In genomic region chr4:144972948-144973720, GRCm38 (mm10) we compare ENCODE assay signal across 11 mouse cellular contexts.
DNase-seq lines count a peak whose midpoint lies in the region; ATAC-seq and TF ChIP-seq lines count a peak whose summit lies in the region.
"Had no signal": no experiment of that assay in that cellular context is flagged by ENCODE, and none has a peak within 500 bp of the region (broad histone marks: within the 10 kb centered on the region; RNA-seq: fewer than 3 reads in every experiment).

No protein-coding gene starts in this region.

- peaks cover 28% of the 10 kb centered on the region for H3K4me1 ChIP-seq in kidney, adult 2 months (ENCODE audit: control insufficient read depth, insufficient read depth, low read length)
- peaks cover 26% of the 10 kb centered on the region for H3K4me1 ChIP-seq in kidney, embryonic 15.5 days
- H3K4me1 ChIP-seq in midbrain, embryonic 10.5 days = peaks cover 16% of the 10 kb centered on the region

- 43% methylated on average over 6 of the region's 6 CpGs for WGBS in kidney, adult 2 months
- 89% methylated on average over 6 of the region's 6 CpGs for WGBS in kidney, embryonic 15.5 days
- WGBS in midbrain, embryonic 10.5 days = 91% methylated on average over 6 of the region's 6 CpGs

- H3K4me2 ChIP-seq in kidney, embryonic 15.5 days = no peak overlapping the region
- H3K4me2 ChIP-seq: lung, embryonic 15.5 days; neural tube, embryonic 13.5 days had no signal

- H3K4me3 ChIP-seq in kidney, adult 2 months (ENCODE audit: insufficient read depth, low read depth, low read length) = no peak overlapping the region
- H3K4me3 ChIP-seq in kidney, embryonic 15.5 days (replicated peaks) = no peak overlapping the region
- H3K4me3 ChIP-seq in midbrain, embryonic 10.5 days = no peak overlapping the region
- H3K4me3 ChIP-seq: lung, embryonic 15.5 days; neural tube, embryonic 13.5 days had no signal

- no peaks in the 10 kb centered on the region; the same call in 1 of the 2 replicates for H3K36me3 ChIP-seq in kidney, adult 2 months (ENCODE audit: control insufficient read depth, insufficient read depth, low read length)
- H3K36me3 ChIP-seq in kidney, embryonic 15.5 days = peaks cover 18% of the 10 kb centered on the region
- 0 out of 2 replicates have a peak, but pooled peaks cover 2% of the 10 kb centered on the region for H3K36me3 ChIP-seq in midbrain, embryonic 10.5 days
- H3K36me3 ChIP-seq: lung, embryonic 15.5 days had no signal

- no peak for ATAC-seq in kidney, embryonic 15.5 days (replicated peaks; ENCODE audit: low FRiP score)

- TF ChIP-seq CTCF in kidney, adult 2 months (conservative IDR thresholded peaks at IDR 0.05; ENCODE audit: insufficient read depth, insufficient read length, low read depth, low read length) = no peak

- H3K9me3 ChIP-seq in kidney, embryonic 15.5 days (replicated peaks) = no peaks in the 10 kb centered on the region
- H3K9me3 ChIP-seq in midbrain, embryonic 10.5 days (replicated peaks) = no peaks in the 10 kb centered on the region
- H3K9me3 ChIP-seq: lung, embryonic 15.5 days; neural tube, embryonic 13.5 days had no signal

- peak overlapping the region; percentile 36 for H3K27ac ChIP-seq in kidney, adult 2 months (ENCODE audit: insufficient read depth, low read depth, low read length)
- no peak overlapping the region for H3K27ac ChIP-seq in kidney, embryonic 15.5 days
- no peak overlapping the region for H3K27ac ChIP-seq in midbrain, embryonic 10.5 days (replicated peaks)
- H3K27ac ChIP-seq: kidney, postnatal 0 days; lung, embryonic 15.5 days; neural tube, embryonic 13.5 days had no signal

- TF ChIP-seq POLR2A in kidney, adult 2 months (IDR thresholded peaks at IDR 0.05; ENCODE audit: low read depth, low read length) = no peak

- H3K9ac ChIP-seq in kidney, embryonic 15.5 days = no peak overlapping the region
- H3K9ac ChIP-seq: lung, embryonic 15.5 days; neural tube, embryonic 13.5 days had no signal

- no peaks in the 10 kb centered on the region for H3K27me3 ChIP-seq in kidney, adult 2 months (replicated peaks; ENCODE audit: control insufficient read depth, insufficient read depth, low read length)
- no peaks in the 10 kb centered on the region for H3K27me3 ChIP-seq in kidney, embryonic 15.5 days
- H3K27me3 ChIP-seq in midbrain, embryonic 10.5 days (ENCODE audit: low read depth, poor library complexity, severe bottlenecking) = no peaks in the 10 kb centered on the region
- H3K27me3 ChIP-seq: lung, embryonic 15.5 days; neural tube, embryonic 13.5 days had no signal

- peak; percentile 91 for DNase-seq in kidney, adult 2 months
- DNase-seq in NIH3T3 (ENCODE audit: low read depth) (peak; percentile 39), MN1 (ENCODE audit: low spot score) (no peak)
- DNase-seq in cerebellum, adult 18-20 months = peak; percentile 72 to 79
- DNase-seq in kidney, postnatal 14 days = peak; percentile 73
- DNase-seq in yolk sac, embryonic 10.5 days (ENCODE audit: low spot score) = no peak
- no peak for DNase-seq in midbrain, embryonic 10.5 days (ENCODE audit: low spot score)

Comparison
In these comparisons a context has a peak if more than half of its experiments do, and no peak if none do; other contexts are left out.
1. DNase-seq: peak in kidney, adult 2 months (single experiment), NIH3T3 (single experiment), cerebellum, adult 18-20 months (2 of 2) and kidney, postnatal 14 days (single experiment); none in MN1 (single experiment), yolk sac, embryonic 10.5 days (single experiment) and midbrain, embryonic 10.5 days (single experiment).